Mouse (Mus musculus) bone marrow, adult 2 months (tissue): ENCODE measurements around the gene Shisa5.

Source experiments
- CTCF ChIP-seq: fragments of 200-500 bp; IDR thresholded peaks from 2 replicates; pipeline ENCODE4 v1.5.1; 2011; ENCODE audit warnings: low read length, control low read depth; ENCODE audit not compliant: control insufficient read depth, insufficient read depth
- POLR2A ChIP-seq: fragments of 200-500 bp; IDR thresholded peaks from 2 replicates; pipeline ENCODE4 v1.6.1; 2011; ENCODE audit warnings: low read depth, mild to moderate bottlenecking, control low read depth, low read length, borderline replicate concordance; ENCODE audit not compliant: control insufficient read depth

GRCm38 (mm10) chr9:109056081-109056690 lies 17.8 kb downstream of the Shisa5 start:
- TF ChIP-seq CTCF (no peak), POLR2A (no peak)
